Mouse (Mus musculus) urinary bladder, postnatal 4 days (tissue): Measurements from ENCODE around the gene Olfr1274-ps.
"Not testable (repeated sequence)": the region's sequence is repeated elsewhere in the genome, so short reads cannot be mapped to it uniquely, and the experiment has no call there.

Experiments used
- DNase-seq, 2 experiments: peaks; one replicate each; pipeline ENCODE4 v3.0.0; 2021 to 2022; ENCODE audit warnings: low spot score in 2 of 2

The Olfr1274-ps gene

DNA sequence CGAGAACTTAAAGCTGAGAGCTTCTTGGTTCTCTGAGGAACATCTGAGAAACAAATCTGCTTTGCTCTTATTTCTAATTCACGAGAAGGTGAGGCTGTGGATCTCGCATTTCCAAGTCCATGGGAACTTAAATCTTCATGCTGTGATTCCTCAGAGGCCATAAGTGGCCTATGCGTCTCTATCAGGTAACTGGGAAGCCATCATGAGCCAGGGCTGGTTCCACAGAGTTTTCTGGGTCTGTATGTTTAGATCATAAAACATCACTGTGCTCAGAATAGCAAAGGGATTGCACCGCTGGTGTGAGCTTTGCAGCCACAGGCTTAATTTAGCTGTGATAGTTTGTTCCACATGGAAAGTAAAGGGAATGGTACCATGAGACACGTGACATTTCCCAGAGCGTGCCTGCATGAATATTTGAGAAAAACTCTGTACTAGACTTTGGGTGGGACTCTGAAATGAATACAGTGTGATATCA is at the start of gene Olfr1274-ps:
TSS of gene Olfr1274-ps (plus strand) at position 51 of the 475 bp plus-strand sequence.
- not testable (repeated sequence) for DNase-seq

DNA sequence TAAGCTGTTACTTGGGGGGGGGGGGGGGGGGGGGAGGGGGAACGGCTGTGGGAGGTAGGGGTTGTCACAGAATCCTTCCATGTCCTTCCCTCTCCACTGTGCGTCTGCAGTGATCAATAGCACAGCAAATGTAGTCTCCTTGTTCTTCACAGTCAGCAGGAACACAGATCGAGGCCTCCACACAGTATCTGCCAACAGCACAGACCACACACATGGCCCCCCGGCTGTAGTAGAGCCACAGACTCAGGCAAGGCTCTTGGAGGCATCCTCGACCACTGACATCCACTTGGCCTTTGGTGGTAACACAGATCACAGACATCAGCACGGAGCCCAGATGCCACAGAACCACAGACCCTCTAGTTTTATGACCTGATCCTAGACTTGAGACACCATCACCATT is 47.4 kb upstream of the Olfr1274-ps start:
- DNase-seq, result not testable (repeated sequence)

DNA sequence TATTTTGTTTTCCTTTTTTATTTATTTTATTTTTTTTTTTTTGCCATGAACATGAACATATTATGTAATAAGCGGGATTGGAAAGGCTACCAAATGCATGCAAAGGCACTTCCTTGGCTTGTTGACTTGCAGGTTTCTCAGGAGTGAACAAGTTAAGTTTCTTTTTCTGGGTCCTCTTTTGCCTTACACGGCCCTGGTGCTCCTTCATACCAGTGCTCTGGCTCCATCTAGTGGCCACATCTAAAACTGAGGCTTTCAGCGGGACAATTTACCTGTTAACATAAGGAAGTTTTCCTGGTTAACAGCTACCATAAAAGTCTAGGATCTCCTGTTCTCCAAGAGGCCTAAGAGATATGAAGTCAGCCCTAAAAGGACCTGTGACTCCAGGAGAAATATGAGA is 46.9 kb upstream of the Olfr1274-ps start:
- DNase-seq, result not testable (repeated sequence)

DNA sequence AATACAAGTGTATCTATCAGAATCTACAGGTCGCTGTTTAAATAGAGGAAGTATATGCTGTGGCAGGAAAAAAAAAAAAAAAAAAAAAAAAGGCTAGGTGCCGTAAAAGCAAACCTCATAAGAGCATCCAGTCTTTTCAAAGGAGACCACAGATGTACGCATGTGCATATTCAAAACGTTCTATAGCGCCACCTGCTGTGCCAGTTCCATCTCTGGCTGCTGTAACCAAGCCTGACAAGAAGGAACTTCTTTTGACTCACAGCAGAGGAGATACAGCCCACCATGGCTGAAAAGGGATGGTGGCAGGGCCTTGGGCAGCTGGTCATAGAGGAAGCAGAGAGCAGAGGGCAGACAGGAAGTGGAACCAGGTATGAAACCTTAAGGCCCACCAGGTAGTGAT is 39.3 kb upstream of the Olfr1274-ps start:
- not testable (repeated sequence) for DNase-seq

DNA sequence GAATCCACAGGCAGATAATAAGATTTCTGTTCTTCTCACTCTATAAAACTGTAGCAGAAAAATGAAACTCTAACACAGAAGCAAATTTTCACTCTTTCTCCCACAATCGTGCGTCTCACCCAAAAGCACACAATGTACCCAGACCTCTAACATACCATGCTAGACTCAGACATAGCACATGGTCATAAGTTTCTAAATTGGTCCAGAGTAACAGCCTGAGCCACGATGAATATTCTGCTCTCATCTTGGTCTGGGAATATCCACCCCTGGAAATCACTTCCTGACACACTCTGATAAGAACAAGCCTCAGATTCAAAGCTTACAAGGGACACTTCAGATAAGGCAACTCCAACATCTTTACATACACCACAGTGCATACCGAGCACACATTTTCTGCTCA is 38.3 kb upstream of the Olfr1274-ps start:
- not testable (repeated sequence) for DNase-seq

DNA sequence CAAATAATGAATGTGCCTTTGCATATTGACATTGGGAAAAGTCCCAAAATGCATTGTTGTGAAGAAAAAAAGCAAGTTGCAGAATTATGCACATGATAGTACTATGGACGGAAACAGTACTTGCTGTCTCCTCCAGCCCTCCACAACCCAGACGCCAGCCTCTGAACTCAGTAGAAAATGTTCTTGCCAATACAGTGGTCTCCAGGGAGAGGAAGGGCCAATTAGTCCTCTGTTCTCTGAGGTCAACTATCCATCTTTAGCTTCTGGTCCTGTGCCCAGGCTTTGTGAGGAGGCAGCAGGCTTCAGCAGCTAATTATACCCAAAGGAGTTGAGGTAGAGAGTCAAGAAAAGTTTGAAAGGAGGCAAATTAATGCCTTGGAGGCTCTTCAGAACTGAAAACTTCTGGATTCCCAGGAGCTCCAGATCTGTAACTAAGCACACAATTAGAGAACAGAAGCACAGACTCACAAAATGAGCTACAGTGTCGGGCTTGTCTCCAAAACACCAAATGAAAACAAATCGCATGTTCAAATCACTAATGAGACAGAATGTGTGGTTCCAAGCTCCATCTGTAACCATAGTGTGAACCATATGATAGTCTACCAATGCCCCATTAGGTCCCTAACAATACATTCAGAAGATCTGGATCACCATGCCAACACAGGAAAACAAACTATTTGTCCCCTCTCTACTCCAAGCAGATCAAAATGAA is 15.8 kb downstream of the Olfr1274-ps start:
- DNase-seq, result not testable (repeated sequence)

DNA sequence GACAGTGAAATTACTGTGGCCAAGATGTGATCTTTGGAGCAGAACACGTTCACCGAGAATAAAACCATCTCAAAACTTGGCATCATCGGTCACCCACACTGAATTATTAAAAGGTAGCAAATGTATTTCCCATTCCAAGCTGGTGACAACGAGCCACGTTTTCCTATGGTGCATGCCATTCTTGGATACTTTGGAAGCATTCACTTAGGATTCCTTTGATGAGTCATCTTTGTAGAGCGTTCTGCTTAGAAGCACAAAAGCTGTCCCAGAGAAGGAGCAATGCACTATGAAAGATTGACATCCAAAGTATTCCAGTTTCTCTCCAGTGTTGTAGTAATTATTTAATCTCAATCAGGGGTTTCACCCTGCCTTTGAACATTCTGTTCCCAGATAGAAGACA is 23.8 kb downstream of the Olfr1274-ps start:
- DNase-seq, result not testable (repeated sequence)

DNA sequence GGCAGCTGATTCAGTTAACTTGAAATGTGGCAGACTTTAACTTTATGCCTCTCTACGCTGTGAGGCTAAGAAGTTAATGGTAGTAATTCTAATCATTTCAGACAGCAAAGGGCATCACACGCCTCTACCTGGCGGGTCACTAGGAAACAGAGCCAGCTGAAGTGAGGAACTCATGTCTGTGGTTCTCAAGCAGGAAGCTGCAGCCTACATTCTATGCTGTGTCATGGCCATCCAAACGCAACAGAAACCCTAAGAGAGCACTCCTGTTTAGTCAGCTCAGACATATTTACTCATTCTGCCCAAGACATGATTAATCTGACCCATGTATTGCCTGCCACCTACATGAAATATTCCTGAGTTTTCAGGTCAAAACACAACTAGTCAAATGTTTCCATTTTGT is 26.5 kb downstream of the Olfr1274-ps start:
- DNase-seq, result not testable (repeated sequence)

DNA sequence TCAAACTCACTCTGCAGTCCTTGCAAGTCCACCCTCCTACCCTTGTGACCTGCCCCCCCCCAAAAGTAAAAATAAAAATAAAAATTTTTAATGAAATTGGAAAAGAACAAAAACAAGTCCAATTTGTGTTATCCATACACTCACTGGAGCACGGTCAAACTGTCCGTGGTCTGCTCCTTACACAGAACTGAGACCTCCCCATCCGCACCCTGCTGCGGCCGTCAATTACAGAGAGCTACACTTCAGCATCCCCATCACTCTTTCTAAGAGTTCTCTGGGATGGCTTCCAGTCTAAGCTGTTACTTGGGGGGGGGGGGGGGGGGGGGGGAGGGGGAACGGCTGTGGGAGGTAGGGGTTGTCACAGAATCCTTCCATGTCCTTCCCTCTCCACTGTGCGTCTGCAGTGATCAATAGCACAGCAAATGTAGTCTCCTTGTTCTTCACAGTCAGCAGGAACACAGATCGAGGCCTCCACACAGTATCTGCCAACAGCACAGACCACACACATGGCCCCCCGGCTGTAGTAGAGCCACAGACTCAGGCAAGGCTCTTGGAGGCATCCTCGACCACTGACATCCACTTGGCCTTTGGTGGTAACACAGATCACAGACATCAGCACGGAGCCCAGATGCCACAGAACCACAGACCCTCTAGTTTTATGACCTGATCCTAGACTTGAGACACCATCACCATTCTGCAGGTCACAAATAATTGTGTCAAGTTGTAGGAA is 30.7 kb downstream of the Olfr1274-ps start:
- DNase-seq, result not testable (repeated sequence)

DNA sequence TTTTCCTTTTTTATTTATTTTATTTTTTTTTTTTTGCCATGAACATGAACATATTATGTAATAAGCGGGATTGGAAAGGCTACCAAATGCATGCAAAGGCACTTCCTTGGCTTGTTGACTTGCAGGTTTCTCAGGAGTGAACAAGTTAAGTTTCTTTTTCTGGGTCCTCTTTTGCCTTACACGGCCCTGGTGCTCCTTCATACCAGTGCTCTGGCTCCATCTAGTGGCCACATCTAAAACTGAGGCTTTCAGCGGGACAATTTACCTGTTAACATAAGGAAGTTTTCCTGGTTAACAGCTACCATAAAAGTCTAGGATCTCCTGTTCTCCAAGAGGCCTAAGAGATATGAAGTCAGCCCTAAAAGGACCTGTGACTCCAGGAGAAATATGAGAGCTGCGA is 31.3 kb downstream of the Olfr1274-ps start:
- not testable (repeated sequence) for DNase-seq

DNA sequence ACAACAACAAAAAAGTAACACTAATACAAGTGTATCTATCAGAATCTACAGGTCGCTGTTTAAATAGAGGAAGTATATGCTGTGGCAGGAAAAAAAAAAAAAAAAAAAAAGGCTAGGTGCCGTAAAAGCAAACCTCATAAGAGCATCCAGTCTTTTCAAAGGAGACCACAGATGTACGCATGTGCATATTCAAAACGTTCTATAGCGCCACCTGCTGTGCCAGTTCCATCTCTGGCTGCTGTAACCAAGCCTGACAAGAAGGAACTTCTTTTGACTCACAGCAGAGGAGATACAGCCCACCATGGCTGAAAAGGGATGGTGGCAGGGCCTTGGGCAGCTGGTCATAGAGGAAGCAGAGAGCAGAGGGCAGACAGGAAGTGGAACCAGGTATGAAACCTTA is 39.0 kb downstream of the Olfr1274-ps start:
- DNase-seq, result not testable (repeated sequence)

DNA sequence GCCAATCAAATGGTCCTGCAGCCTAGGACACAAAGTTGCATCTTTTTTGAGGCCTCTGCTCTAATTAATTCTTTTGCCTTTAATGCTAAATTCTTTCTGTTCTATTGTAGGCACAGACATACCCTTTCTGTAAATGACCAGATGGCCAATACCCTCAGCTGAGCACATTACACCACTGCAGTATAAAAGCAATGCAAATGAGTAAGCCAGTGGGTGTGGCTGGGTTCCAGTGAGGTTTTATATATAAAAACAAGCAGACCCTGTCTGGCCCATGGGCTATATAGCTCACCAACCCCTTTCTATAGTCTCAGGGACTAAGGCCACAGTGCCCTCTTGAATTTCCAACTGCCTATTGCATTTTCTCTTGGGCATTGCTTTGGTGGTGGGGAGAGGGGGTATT is 41.7 kb downstream of the Olfr1274-ps start:
- DNase-seq, result not testable (repeated sequence)

DNA sequence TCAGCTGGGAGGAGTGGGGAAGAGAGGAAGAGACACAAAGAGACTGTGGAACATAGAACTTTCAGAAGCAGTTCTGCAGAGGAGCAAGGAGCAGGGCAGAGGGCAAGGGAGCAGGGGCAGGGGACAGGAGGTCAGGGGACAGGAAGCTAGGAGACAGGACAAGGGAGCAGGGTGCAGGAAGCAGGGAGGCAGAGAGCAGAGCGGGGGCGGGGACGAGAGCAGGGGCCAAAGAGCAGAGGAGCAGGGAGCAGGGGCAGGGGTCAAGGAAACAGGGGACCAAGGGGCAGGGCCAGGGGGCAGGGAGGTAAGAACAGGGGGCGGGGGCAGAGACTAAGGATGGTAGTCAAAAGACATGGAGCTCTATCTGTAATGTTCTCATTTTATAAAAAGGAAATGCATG is 43.3 kb downstream of the Olfr1274-ps start:
- not testable (repeated sequence) for DNase-seq

DNA sequence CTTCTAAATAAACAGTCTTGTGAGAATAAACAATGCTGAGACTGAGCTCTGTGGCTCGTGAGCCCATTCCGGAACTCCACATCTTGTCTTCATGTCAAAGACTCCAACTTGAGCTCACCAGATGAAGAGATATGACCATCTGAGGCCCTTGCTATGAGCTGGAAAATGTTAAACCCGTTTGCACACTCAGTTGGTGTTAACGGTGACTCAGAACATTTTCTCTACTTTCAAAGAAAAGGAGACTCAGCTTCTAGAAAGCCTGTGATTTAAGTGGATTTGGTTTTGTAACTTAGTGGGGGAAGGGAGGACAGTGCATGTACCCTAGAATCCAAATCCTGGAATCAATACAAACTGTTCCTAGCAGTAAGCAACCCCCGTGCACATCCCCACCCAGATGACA is 45.3 kb downstream of the Olfr1274-ps start:
- DNase-seq, result no peak

DNA sequence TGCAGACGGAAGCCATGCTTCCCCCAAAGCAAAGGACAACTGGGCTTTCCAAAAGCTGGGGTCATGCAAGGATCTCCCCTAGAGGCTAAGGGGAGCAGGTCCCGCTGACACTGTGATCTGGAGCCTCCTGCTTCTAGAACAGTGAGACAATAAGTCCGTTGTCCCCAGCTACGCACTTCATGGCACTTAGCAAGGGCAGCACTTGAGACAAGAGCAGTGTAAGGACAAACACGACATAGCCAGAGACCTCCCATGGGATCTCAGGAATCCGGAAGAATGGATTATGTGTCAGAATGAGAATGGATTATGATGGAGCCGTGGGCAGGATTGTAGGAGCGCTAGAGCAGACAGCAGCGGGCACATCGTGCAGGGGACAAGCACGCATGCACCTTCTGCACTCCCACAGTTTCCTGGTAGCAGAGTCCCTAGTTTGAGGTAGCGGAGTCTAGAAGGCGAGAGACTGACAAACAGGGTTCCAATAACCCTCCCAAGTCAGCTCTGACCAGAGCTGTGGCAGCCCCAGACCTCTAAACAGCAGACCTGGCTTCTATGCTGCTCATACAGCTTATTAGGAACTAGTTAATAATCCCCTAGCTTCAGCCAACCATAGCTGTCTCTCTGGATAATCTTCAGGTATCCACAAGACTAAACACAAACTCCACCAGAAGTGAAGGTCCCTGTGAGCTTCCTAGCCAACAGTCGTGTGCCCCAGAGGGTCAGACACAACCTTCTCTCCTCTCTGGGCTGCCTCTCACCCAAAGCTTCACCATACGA is 50.7 kb downstream of the Olfr1274-ps start:
- DNase-seq, result no peak

DNA sequence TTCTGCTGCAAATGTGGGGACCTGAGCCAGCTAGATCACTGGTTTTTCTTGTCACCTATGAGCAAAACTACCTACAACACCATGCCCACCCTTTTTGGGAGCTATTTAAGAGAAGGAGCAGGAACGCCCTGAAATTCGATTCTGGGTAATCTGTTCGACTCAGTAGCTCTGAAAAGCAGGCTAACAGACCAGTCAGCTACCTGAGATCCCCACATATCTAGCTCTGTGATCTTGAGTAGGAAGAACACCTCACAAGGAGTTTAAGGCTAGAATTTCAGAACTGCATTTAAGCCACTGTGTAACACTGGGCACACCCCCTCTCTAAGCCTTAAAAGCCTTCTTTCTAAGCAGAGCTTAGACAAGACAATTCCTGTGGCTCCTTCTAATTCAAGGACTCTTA is 53.9 kb downstream of the Olfr1274-ps start:
- DNase-seq, result no peak
